Mouse (Mus musculus): ENCODE measurements around the gene Tnfrsf25. TPM values are rescaled to one million over a fixed set of nuclear protein-coding genes. Genes with fewer than 3 reads are reported as not detected.

Tnfrsf25 gene
- total and polyA plus RNA-seq, 3 experiments = 1.5 TPM; not detected in 2

DNA sequence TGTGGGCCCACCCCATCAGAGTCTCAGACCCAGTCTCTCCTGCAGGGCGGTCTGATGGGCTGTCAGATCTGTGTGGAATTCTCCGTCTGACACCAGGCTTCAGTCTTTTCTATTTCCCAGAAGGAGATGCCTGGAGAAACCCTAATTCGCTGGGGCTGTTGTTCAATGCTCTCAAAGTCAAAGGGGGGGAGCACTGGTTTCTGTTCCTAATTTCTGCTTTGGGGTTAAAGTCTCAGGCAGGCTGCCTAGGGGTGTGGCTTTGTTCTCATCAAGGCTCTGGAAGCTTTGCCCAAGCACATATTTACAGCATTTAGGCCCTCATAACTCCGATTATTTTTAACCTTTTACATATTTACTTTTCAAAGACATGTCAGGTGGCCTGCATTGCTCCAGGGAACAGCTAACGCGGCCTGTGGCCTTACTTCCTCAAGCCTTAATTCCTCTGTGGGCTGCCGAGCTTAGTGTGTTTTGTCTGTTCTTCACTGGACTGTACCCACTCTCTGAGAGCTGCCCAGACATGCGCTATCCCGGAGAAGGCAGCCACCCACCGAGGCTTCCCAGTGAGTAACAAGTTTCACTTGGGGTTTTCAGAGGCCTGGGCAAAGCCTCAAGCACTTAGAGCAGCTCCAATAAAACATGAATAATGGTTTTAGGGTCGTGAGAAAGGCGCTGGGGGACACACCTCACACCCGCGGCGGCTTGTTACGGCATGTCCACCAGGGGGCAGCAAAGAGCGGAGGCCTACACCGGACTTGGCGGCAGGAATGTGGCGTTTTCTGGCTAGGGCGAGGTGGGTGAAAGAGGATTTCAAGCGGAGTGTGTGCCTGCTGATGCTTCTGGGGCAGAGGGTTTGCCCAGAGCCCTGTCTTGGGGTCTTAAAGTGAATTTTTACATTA lies 49.5 kb downstream of the Tnfrsf25 start (continued):
- peak; percentile 22; the same call in 1 of the 2 replicates for TF ChIP-seq RAD21 (IDR thresholded peaks at IDR 0.05; ENCODE audit: low read depth, low read length)
- no peak for TF ChIP-seq ETS1 (conservative IDR thresholded peaks at IDR 0.05; ENCODE audit: low read depth, low read length)
- TF ChIP-seq ZKSCAN1 (IDR thresholded peaks at IDR 0.05; ENCODE audit: borderline replicate concordance, low read depth, low read length) = no peak
- no peak for TF ChIP-seq JUN (IDR thresholded peaks at IDR 0.05; ENCODE audit: insufficient read depth, low read depth, low read length)

DNA sequence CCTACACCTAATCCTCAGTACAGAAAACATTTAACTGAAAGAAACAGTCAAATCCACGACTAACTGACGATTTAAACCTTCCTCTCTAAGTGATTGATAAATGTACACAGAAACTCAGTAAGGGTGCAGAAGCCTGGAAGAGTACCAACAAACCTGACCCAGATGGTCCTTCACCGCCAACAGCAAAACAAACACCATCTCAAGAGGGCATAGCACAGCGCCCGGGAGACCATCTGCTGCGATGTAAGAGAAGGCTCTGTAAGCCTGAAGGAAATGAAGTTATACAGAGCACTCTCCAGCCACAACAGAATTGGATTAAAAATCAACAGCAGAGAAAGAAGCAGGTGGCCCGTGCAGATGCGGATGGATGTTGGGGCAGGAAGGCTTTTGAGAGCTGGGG lies 52.3 kb downstream of the Tnfrsf25 start:
- Histone ChIP-seq H3K4me1 (ENCODE audit: control insufficient read depth in 1 of 2, insufficient read depth in 2 of 2) (peaks cover 8 to 15% of the 10 kb centered on the region in 2 experiments), H3K4me3 (replicated peaks in 1 of 3; ENCODE audit: low read depth in 2 of 3, low read length in 2 of 3, poor library complexity in 1 of 3) (no peak overlapping the region), H3K27me3 (replicated peaks) (peaks cover 17% of the 10 kb centered on the region), H3K9ac (ENCODE audit: insufficient read depth, low read depth) (no peak overlapping the region), H3K9me3 (replicated peaks; ENCODE audit: low read length) (peaks cover 10% of the 10 kb centered on the region), H3K27ac (ENCODE audit: insufficient read depth, low read depth) (no peak overlapping the region), H3K79me2 (replicated peaks; ENCODE audit: control insufficient read depth, extremely low read depth, insufficient read depth, poor library complexity, severe bottlenecking) (no peaks in the 10 kb centered on the region), H3K4me2 (ENCODE audit: insufficient read depth, low read depth, poor library complexity, severe bottlenecking) (no peak overlapping the region), H3K36me3 (replicated peaks in 1 of 2; ENCODE audit: control insufficient read depth in 1 of 2, insufficient read depth in 1 of 2, low read length in 1 of 2) (no peaks in the 10 kb centered on the region)
- in situ Hi-C loops (cut with MboI; ENCODE audit: low pct_ligation_motif_present, low pct_unique_long_range_greater_than_20kb, low sequenced_read_pairs) = no loop called here
- dilution Hi-C loops (cut with MboI; ENCODE audit: extremely low pct_ligation_motif_present, extremely low pct_unique_long_range_greater_than_20kb, low sequenced_read_pairs) = no loop called here
- no peak for TF ChIP-seq ELF1 (IDR thresholded peaks at IDR 0.05; ENCODE audit: low read depth, low read length)
- DNase-seq (ENCODE audit: extremely low read depth) = no peak

DNA sequence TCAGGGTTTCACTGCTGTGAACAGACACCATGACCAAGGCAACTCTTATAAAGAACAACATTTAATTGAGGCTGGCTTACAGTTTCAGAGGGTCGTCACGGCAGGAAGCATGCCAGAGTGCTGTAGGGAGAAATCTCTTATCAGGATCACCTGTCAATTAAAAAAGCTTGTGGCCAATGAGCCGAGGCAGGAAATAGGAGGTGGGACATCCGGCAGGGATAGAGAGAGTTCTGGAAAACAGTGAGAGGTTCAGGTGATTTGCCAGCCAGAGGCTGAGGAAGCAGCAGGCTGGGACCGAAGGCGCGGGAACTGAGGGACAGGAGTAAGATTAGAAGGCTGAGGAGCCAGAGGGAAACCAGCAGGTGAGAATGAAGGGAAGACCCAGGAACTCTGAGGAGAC lies 53.4 kb downstream of the Tnfrsf25 start:
- no peaks in the 10 kb centered on the region for H3K36me3 ChIP-seq (replicated peaks in 1 of 2; ENCODE audit: control insufficient read depth in 1 of 2, insufficient read depth in 1 of 2, low read length in 1 of 2)
- no peak for DNase-seq (ENCODE audit: extremely low read depth)
- no peaks in the 10 kb centered on the region for H3K79me2 ChIP-seq (replicated peaks; ENCODE audit: control insufficient read depth, extremely low read depth, insufficient read depth, poor library complexity, severe bottlenecking)
- peaks cover 11% of the 10 kb centered on the region for H3K9me3 ChIP-seq (replicated peaks; ENCODE audit: low read length)
- in situ Hi-C loops (cut with MboI; ENCODE audit: low pct_ligation_motif_present, low pct_unique_long_range_greater_than_20kb, low sequenced_read_pairs) (no loop called here), dilution Hi-C loops (cut with MboI; ENCODE audit: extremely low pct_ligation_motif_present, extremely low pct_unique_long_range_greater_than_20kb, low sequenced_read_pairs) (no loop called here)
- no peak for TF ChIP-seq ZKSCAN1 (IDR thresholded peaks at IDR 0.05; ENCODE audit: borderline replicate concordance, low read depth, low read length)
- no peak for TF ChIP-seq KAT2A (IDR thresholded peaks at IDR 0.05; ENCODE audit: insufficient replicate concordance, low read length)
- no peak for TF ChIP-seq HCFC1 (IDR thresholded peaks at IDR 0.05; ENCODE audit: low read depth, low read length)
- TF ChIP-seq MAFK (IDR thresholded peaks at IDR 0.05; ENCODE audit: insufficient replicate concordance, low read length) = no peak
- no peak overlapping the region for H3K9ac ChIP-seq (ENCODE audit: insufficient read depth, low read depth)
- H3K4me3 ChIP-seq (replicated peaks in 1 of 3; ENCODE audit: low read depth in 2 of 3, low read length in 2 of 3, poor library complexity in 1 of 3) = no peak overlapping the region
- no peak overlapping the region for H3K4me2 ChIP-seq (ENCODE audit: insufficient read depth, low read depth, poor library complexity, severe bottlenecking)
- H3K27me3 ChIP-seq (replicated peaks) = peaks cover 17% of the 10 kb centered on the region
- H3K4me1 ChIP-seq (ENCODE audit: control insufficient read depth in 1 of 2, insufficient read depth in 2 of 2) = peaks cover 8 to 15% of the 10 kb centered on the region in 2 experiments
- H3K27ac ChIP-seq (ENCODE audit: insufficient read depth, low read depth) = no peak overlapping the region

Other genes with a start within 250 kb of the Tnfrsf25 start
- gene Dnajc11, start 182.2 kb upstream of the Tnfrsf25 start, total RNA-seq (2012; rRNA removed) = 63.5 and 81.2 TPM in 2 replicates
- gene Dnajc11, start 182.2 kb upstream of the Tnfrsf25 start, total RNA-seq (2014; rRNA removed) = 73.7 and 75.6 TPM in 2 replicates
- gene Dnajc11, start 182.2 kb upstream of the Tnfrsf25 start, polyA plus RNA-seq (2012; ENCODE audit: insufficient read length, low read depth) = 102 and 133 TPM in 2 replicates
- 20.0 and 27.6 TPM in 2 replicates for gene Thap3, start 126.9 kb upstream of the Tnfrsf25 start, total RNA-seq (2012; rRNA removed)
- 10.1 and 12.8 TPM in 2 replicates for gene Thap3, start 126.9 kb upstream of the Tnfrsf25 start, total RNA-seq (2014; rRNA removed)
- 11.0 and 11.7 TPM in 2 replicates for gene Thap3, start 126.9 kb upstream of the Tnfrsf25 start, polyA plus RNA-seq (2012; ENCODE audit: insufficient read length, low read depth)
- 4.9 and 5.0 TPM in 2 replicates for gene Phf13, start 119.7 kb upstream of the Tnfrsf25 start, total RNA-seq (2012; rRNA removed)
- 1.9 and 2.1 TPM in 2 replicates for gene Phf13, start 119.7 kb upstream of the Tnfrsf25 start, total RNA-seq (2014; rRNA removed)
- 3.9 and 4.9 TPM in 2 replicates for gene Phf13, start 119.7 kb upstream of the Tnfrsf25 start, polyA plus RNA-seq (2012; ENCODE audit: insufficient read length, low read depth)
- gene Klhl21, start 107.1 kb upstream of the Tnfrsf25 start, total RNA-seq (2012; rRNA removed) = 7.1 and 9.5 TPM in 2 replicates
- gene Klhl21, start 107.1 kb upstream of the Tnfrsf25 start, total RNA-seq (2014; rRNA removed) = 4.4 and 4.9 TPM in 2 replicates
- 9.1 and 9.4 TPM in 2 replicates for gene Klhl21, start 107.1 kb upstream of the Tnfrsf25 start, polyA plus RNA-seq (2012; ENCODE audit: insufficient read length, low read depth)
- 7.4 and 10.5 TPM in 2 replicates for gene Zbtb48, start 88.3 kb upstream of the Tnfrsf25 start, total RNA-seq (2012; rRNA removed)
- 8.6 and 10.5 TPM in 2 replicates for gene Zbtb48, start 88.3 kb upstream of the Tnfrsf25 start, total RNA-seq (2014; rRNA removed)
- 13.6 and 14.0 TPM in 2 replicates for gene Zbtb48, start 88.3 kb upstream of the Tnfrsf25 start, polyA plus RNA-seq (2012; ENCODE audit: insufficient read length, low read depth)
- gene Tas1r1, start 77.4 kb upstream of the Tnfrsf25 start, total RNA-seq (2012; rRNA removed) = 0.13 and 0.21 TPM in 2 replicates
- gene Tas1r1, start 77.4 kb upstream of the Tnfrsf25 start, total RNA-seq (2014; rRNA removed) = not detected in 2 replicates
- not detected in 2 replicates for gene Tas1r1, start 77.4 kb upstream of the Tnfrsf25 start, polyA plus RNA-seq (2012; ENCODE audit: insufficient read length, low read depth)
- gene Nol9, start 76.6 kb upstream of the Tnfrsf25 start, total RNA-seq (2012; rRNA removed) = 44.8 and 53.6 TPM in 2 replicates
- 44.7 and 47.2 TPM in 2 replicates for gene Nol9, start 76.6 kb upstream of the Tnfrsf25 start, total RNA-seq (2014; rRNA removed)
- gene Nol9, start 76.6 kb upstream of the Tnfrsf25 start, polyA plus RNA-seq (2012; ENCODE audit: insufficient read length, low read depth) = 54.3 and 60.5 TPM in 2 replicates
- 1.6 and 2.1 TPM in 2 replicates for gene Plekhg5, start 43.4 kb upstream of the Tnfrsf25 start, total RNA-seq (2012; rRNA removed)
- gene Plekhg5, start 43.4 kb upstream of the Tnfrsf25 start, total RNA-seq (2014; rRNA removed) = 0.05 and 0.09 TPM in 2 replicates
- gene Plekhg5, start 43.4 kb upstream of the Tnfrsf25 start, polyA plus RNA-seq (2012; ENCODE audit: insufficient read length, low read depth) = 0.82 and 1.1 TPM in 2 replicates
- 0.04 and 0.25 TPM in 2 replicates for gene Espn, start 36.4 kb downstream of the Tnfrsf25 start, total RNA-seq (2012; rRNA removed)
- gene Espn, start 36.4 kb downstream of the Tnfrsf25 start, total RNA-seq (2014; rRNA removed) = not detected in 2 replicates
- gene Espn, start 36.4 kb downstream of the Tnfrsf25 start, polyA plus RNA-seq (2012; ENCODE audit: insufficient read length, low read depth) = 0.08 TPM in 1 of 2 replicates, not detected in the other
- gene Hes2, start 42.9 kb downstream of the Tnfrsf25 start, total RNA-seq (2012; rRNA removed) = not detected in 2 replicates
- gene Hes2, start 42.9 kb downstream of the Tnfrsf25 start, total RNA-seq (2014; rRNA removed) = not detected in 2 replicates
- not detected in 2 replicates for gene Hes2, start 42.9 kb downstream of the Tnfrsf25 start, polyA plus RNA-seq (2012; ENCODE audit: insufficient read length, low read depth)
- gene Acot7, start 62.2 kb downstream of the Tnfrsf25 start, total RNA-seq (2012; rRNA removed) = 55.1 and 61.6 TPM in 2 replicates
- 29.0 TPM in 2 replicates for gene Acot7, start 62.2 kb downstream of the Tnfrsf25 start, total RNA-seq (2014; rRNA removed)
- gene Acot7, start 62.2 kb downstream of the Tnfrsf25 start, polyA plus RNA-seq (2012; ENCODE audit: insufficient read length, low read depth) = 71.1 and 83.3 TPM in 2 replicates
- 0.21 and 0.30 TPM in 2 replicates for gene Gpr153, start 158.3 kb downstream of the Tnfrsf25 start, total RNA-seq (2012; rRNA removed)
- gene Gpr153, start 158.3 kb downstream of the Tnfrsf25 start, total RNA-seq (2014; rRNA removed) = 0.61 and 0.70 TPM in 2 replicates
- gene Gpr153, start 158.3 kb downstream of the Tnfrsf25 start, polyA plus RNA-seq (2012; ENCODE audit: insufficient read length, low read depth) = 1.4 and 1.8 TPM in 2 replicates
- gene Hes3, start 175.7 kb downstream of the Tnfrsf25 start, total RNA-seq (2012; rRNA removed) = 0.13 and 0.21 TPM in 2 replicates
- not detected in 2 replicates for gene Hes3, start 175.7 kb downstream of the Tnfrsf25 start, total RNA-seq (2014; rRNA removed)
- gene Hes3, start 175.7 kb downstream of the Tnfrsf25 start, polyA plus RNA-seq (2012; ENCODE audit: insufficient read length, low read depth) = 0.17 TPM in 1 of 2 replicates, not detected in the other
- gene Icmt, start 181.3 kb downstream of the Tnfrsf25 start, total RNA-seq (2012; rRNA removed) = 21.5 and 27.4 TPM in 2 replicates
- 17.8 and 18.5 TPM in 2 replicates for gene Icmt, start 181.3 kb downstream of the Tnfrsf25 start, total RNA-seq (2014; rRNA removed)
- 24.2 and 29.8 TPM in 2 replicates for gene Icmt, start 181.3 kb downstream of the Tnfrsf25 start, polyA plus RNA-seq (2012; ENCODE audit: insufficient read length, low read depth)
- gene Rnf207, start 203.1 kb downstream of the Tnfrsf25 start, total RNA-seq (2012; rRNA removed) = 0.21 and 0.51 TPM in 2 replicates
- gene Rnf207, start 203.1 kb downstream of the Tnfrsf25 start, total RNA-seq (2014; rRNA removed) = not detected in 2 replicates
- not detected in 2 replicates for gene Rnf207, start 203.1 kb downstream of the Tnfrsf25 start, polyA plus RNA-seq (2012; ENCODE audit: insufficient read length, low read depth)
- 1,590 and 1,720 TPM in 2 replicates for gene Rpl22, start 209.8 kb downstream of the Tnfrsf25 start, total RNA-seq (2012; rRNA removed)
- gene Rpl22, start 209.8 kb downstream of the Tnfrsf25 start, total RNA-seq (2014; rRNA removed) = 1,936 and 1,966 TPM in 2 replicates
- 1,935 and 2,300 TPM in 2 replicates for gene Rpl22, start 209.8 kb downstream of the Tnfrsf25 start, polyA plus RNA-seq (2012; ENCODE audit: insufficient read length, low read depth)
- gene Chd5, start 222.7 kb downstream of the Tnfrsf25 start, total RNA-seq (2012; rRNA removed) = 0.88 and 3.4 TPM in 2 replicates
- gene Chd5, start 222.7 kb downstream of the Tnfrsf25 start, total RNA-seq (2014; rRNA removed) = 0.44 and 0.49 TPM in 2 replicates
- 1.2 and 2.7 TPM in 2 replicates for gene Chd5, start 222.7 kb downstream of the Tnfrsf25 start, polyA plus RNA-seq (2012; ENCODE audit: insufficient read length, low read depth)